Mouse (Mus musculus) limb, embryonic 11.5 days (tissue): ENCODE results near the gene Pwwp2b. TPM values are rescaled to one million over a fixed set of nuclear protein-coding genes. Genes with fewer than 3 reads are reported as not detected.

Experiments used
- ATAC-seq: fragments of 200-750 bp; cut with Nextera tagmentation; 2 replicates; pipeline ENCODE4 v1.8.0; 2017; ENCODE audit warnings: low read depth; ENCODE audit not compliant: insufficient number of reproducible peaks, low FRiP score, low TSS enrichment
- DNase-seq: peaks from one replicate; pipeline ENCODE4 v3.0.0-alpha.2; 2015; ENCODE audit warnings: low spot score
- H3K27ac ChIP-seq: fragments of 300-500 bp; sonication (generic); replicated peaks from 2 replicates; pipeline ENCODE4 v1.5.1; 2014; ENCODE audit warnings: low read depth, mild to moderate bottlenecking, low read length
- H3K27me3 ChIP-seq: fragments of 300-500 bp; sonication (generic); 2 replicates; pipeline ENCODE4 v1.6.1; 2014; ENCODE audit warnings: mild to moderate bottlenecking, low read length, mixed read lengths; ENCODE audit not compliant: control insufficient read depth, insufficient read depth
- H3K36me3 ChIP-seq: fragments of 300-500 bp; sonication (generic); 2 replicates; pipeline ENCODE4 v1.6.1; 2014; ENCODE audit warnings: mild to moderate bottlenecking, low read length, moderate library complexity, mixed read lengths; ENCODE audit not compliant: control insufficient read depth, insufficient read depth
- H3K4me1 ChIP-seq: fragments of 300-500 bp; sonication (generic); 2 replicates; pipeline ENCODE4 v1.6.1; 2014; ENCODE audit warnings: low read length, mixed read lengths; ENCODE audit not compliant: control insufficient read depth, insufficient read depth
- H3K4me2 ChIP-seq: fragments of 300-500 bp; sonication (generic); 2 replicates; pipeline ENCODE4 v1.6.1; 2014; ENCODE audit warnings: low read depth, mild to moderate bottlenecking, moderate library complexity; ENCODE audit not compliant: severe bottlenecking
- H3K4me3 ChIP-seq: fragments of 300-500 bp; sonication (generic); 2 replicates; pipeline ENCODE4 v1.5.1; 2014; ENCODE audit warnings: low read depth, low read length
- H3K9ac ChIP-seq: fragments of 300-500 bp; sonication (generic); 2 replicates; pipeline ENCODE4 v1.6.1; 2014; ENCODE audit warnings: mild to moderate bottlenecking, low read length
- H3K9me3 ChIP-seq: fragments of 300-500 bp; sonication (generic); 2 replicates; pipeline ENCODE4 v1.6.1; 2016; ENCODE audit warnings: low read length; ENCODE audit not compliant: control insufficient read depth
- WGBS: fragments of 180-500 bp; shearing (Covaris S2); extraction: QIAGEN DNeasy Blood & Tissue Kit; methylation state at CpG from one replicate; pipeline ENCODE4 v1.1.7; 2014; 5-methylcytosine and 5-hydroxymethylcytosine counted together
- polyA plus RNA-seq: library from polyadenylated mRNA; unstranded; fragments of >200 nt; fragmentation: Nextera tagmentation; extraction: Ambion mirVana; gene quantifications from 2 replicates; pipeline ENCODE4 v1.2.1, GENCODE M21; 2014

The Pwwp2b gene
- polyA plus RNA-seq, 1 experiment from 2014 or later = 5.7 TPM

DNA sequence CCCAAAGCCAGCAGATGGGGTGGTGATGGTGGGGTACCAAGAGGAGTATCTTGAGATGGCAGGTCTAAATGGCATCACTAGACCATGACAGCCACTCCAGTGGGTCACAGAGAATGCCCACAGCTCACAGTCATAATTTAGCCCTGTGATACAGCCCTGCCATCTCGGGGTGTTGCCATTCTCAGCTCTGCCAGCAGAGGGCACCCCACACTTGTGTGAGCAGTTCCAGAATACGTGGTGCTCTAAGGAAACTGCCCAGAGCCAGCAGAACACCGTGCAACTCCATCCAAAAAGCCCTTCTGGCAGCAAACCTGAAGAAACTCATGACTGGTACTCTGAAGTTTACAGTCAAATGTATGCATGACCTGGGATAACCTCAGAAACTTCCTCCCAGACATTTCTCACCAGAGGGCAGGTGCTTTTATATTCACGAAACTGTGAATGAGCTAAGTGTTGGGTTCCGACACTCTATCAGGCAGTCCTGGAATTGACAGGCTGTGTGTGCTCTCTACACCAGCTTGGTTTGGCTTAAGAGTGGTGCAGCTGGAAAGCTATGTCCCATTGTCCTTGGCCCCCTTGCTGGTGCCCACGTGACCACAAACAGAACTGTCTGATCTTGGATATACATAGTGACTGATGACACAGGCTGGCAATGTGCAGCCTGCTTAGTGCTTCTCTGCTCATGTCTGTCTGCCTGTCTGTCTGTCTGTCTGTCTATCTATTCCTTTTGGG lies 55.2 kb downstream of the Pwwp2b start:
- Histone ChIP-seq H3K27me3 (peaks cover 3% of the 10 kb centered on the region; the same call in 1 of the 2 replicates), H3K4me2 (no peak overlapping the region), H3K9me3 (no peaks in the 10 kb centered on the region), H3K27ac (no peak overlapping the region), H3K4me3 (no peak overlapping the region), H3K36me3 (no peaks in the 10 kb centered on the region), H3K4me1 (no peaks in the 10 kb centered on the region), H3K9ac (no peak overlapping the region)
- WGBS = 41% methylated on average over 6 of the region's 6 CpGs
- ATAC-seq (no peak), DNase-seq (peak; percentile 93)

DNA sequence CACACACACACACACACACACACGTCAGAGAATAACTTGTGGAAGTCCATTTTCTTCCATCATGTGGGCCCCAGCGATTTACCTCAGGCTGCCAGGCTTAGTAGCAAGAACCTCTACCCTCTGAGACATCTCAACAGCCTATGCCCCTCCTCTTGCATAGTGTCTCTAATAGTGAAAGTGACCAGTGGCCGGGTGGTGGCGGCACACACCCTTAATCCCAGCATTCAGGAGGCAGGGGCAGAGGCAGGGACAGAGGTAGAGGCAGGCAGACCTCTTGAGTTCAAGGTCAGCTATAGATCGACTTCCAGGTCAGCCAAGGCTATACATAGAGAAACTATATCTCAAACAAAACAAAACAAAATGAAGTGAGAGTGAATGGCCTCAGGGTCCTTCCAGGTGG lies 56.0 kb downstream of the Pwwp2b start:
- Histone ChIP-seq H3K4me1 (no peaks in the 10 kb centered on the region), H3K4me3 (no peak overlapping the region), H3K9me3 (no peaks in the 10 kb centered on the region), H3K27me3 (peaks cover 3% of the 10 kb centered on the region; the same call in 1 of the 2 replicates), H3K36me3 (no peaks in the 10 kb centered on the region), H3K4me2 (no peak overlapping the region), H3K27ac (no peak overlapping the region), H3K9ac (no peak overlapping the region)
- no peak for DNase-seq
- WGBS = 43% methylated on average over 5 of the region's 5 CpGs
- no peak for ATAC-seq

DNA sequence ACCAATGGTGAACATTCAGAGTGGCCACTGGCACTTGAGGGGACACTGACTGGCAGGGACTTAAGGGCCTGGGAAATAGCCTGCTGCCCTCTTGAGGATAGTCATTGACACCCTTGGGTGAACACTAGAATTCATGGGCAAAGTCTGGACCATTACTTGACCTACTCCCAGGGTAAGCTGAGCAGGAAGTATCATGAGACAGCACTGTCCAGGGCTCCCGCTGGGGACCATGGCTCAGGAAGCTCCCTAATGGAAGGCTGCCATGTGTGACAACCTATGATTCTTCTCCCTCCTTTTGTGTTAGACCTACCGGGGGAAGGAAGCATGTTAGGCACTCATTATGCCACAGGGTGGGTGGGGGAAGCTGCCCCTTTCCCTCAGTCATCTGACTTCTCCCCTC lies 58.8 kb downstream of the Pwwp2b start:
- H3K27ac ChIP-seq = no peak overlapping the region
- H3K4me3 ChIP-seq = no peak overlapping the region
- no peak overlapping the region for H3K9ac ChIP-seq
- H3K4me1 ChIP-seq = 0 out of 2 replicates have a peak, but pooled peaks cover 2% of the 10 kb centered on the region
- WGBS = 72% methylated on average over 2 of the region's 2 CpGs
- H3K4me2 ChIP-seq = no peak overlapping the region
- ATAC-seq (no peak), DNase-seq (no peak)
- peaks cover 3% of the 10 kb centered on the region; the same call in 1 of the 2 replicates for H3K27me3 ChIP-seq
- no peaks in the 10 kb centered on the region for H3K36me3 ChIP-seq
- no peaks in the 10 kb centered on the region for H3K9me3 ChIP-seq

GRCm38 (mm10) chr7:139308140-139308895 lies 60.0 kb downstream of the Pwwp2b start:
- no peaks in the 10 kb centered on the region for H3K36me3 ChIP-seq
- no peak overlapping the region for H3K9ac ChIP-seq
- no peak for ATAC-seq
- H3K27me3 ChIP-seq = peaks cover 3% of the 10 kb centered on the region; the same call in 1 of the 2 replicates
- DNase-seq = no peak
- 78% methylated on average over 8 of the region's 8 CpGs for WGBS
- 0 out of 2 replicates have a peak, but pooled peaks cover 2% of the 10 kb centered on the region for H3K4me1 ChIP-seq
- H3K4me2 ChIP-seq = no peak overlapping the region
- no peak overlapping the region for H3K27ac ChIP-seq
- no peak overlapping the region for H3K4me3 ChIP-seq
- no peaks in the 10 kb centered on the region for H3K9me3 ChIP-seq

DNA sequence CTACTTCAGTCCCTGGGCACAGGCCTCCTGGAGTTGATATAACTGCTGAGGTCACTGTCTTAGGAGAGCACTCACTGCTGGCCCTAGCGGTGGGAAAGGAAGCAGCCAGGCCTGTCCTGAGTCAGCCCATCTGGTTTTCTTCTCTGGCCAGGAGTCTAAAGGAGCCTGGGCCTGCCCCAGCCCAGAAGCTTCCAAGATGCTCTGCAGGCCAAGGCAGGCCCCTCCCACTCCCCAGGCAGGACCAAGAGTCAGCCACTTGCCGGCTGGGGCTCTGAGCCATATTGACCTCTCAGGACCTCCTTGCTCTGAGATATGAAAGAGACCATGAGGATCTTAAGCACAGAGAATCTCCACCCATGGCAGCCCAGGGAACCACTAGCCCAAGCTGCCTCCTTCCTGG lies 60.8 kb downstream of the Pwwp2b start:
- 34% methylated on average over 2 of the region's 2 CpGs for WGBS
- DNase-seq = no peak
- Histone ChIP-seq H3K27ac (no peak overlapping the region), H3K4me1 (0 out of 2 replicates have a peak, but pooled peaks cover 2% of the 10 kb centered on the region), H3K27me3 (peaks cover 3% of the 10 kb centered on the region; the same call in 1 of the 2 replicates), H3K36me3 (no peaks in the 10 kb centered on the region), H3K4me2 (no peak overlapping the region), H3K9ac (no peak overlapping the region), H3K9me3 (no peaks in the 10 kb centered on the region), H3K4me3 (no peak overlapping the region)
- ATAC-seq = no peak

GRCm38 (mm10) chr7:139310487-139310951 lies 62.2 kb downstream of the Pwwp2b start:
- DNase-seq = peak; percentile 42

DNA sequence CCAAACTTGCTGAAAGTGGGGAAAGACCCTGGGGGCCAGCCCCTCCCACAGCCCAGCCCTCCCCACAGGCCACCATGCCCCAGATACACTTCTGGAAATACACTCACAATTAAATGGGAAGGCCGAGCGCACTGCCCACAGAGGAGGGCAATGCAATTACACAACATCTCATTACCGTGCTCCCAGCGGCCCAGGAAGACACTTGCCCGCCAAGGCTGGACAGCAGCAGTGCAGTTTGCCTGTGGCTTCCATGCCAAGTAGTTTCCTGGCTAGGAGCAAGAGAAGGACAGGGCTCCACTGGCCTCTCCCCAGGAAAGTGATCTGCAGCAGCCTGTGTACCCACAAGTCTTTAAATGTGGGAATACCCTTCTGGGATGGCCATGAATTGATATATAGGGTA lies 64.4 kb downstream of the Pwwp2b start:
- Histone ChIP-seq H3K9ac (no peak overlapping the region), H3K27ac (no peak overlapping the region)
- DNase-seq = no peak

More at GRCm38 (mm10) chr7:139310487-139310951, 62.2 kb downstream of the Pwwp2b start:
- peaks cover 3% of the 10 kb centered on the region; the same call in 1 of the 2 replicates for H3K27me3 ChIP-seq
- WGBS = 53% methylated on average over 6 of the region's 6 CpGs
- no peaks in the 10 kb centered on the region for H3K36me3 ChIP-seq
- 0 out of 2 replicates have a peak, but pooled peaks have one; percentile 18 for ATAC-seq
- no peak overlapping the region for H3K4me3 ChIP-seq
- 0 out of 2 replicates have a peak, but pooled peaks cover 2% of the 10 kb centered on the region for H3K4me1 ChIP-seq
- H3K9me3 ChIP-seq = no peaks in the 10 kb centered on the region
- H3K27ac ChIP-seq = no peak overlapping the region
- no peak overlapping the region for H3K4me2 ChIP-seq
- no peak overlapping the region for H3K9ac ChIP-seq

GRCm38 (mm10) chr7:139313413-139313812 lies 65.1 kb downstream of the Pwwp2b start:
- no peaks in the 10 kb centered on the region for H3K36me3 ChIP-seq
- H3K9ac ChIP-seq = no peak overlapping the region
- 0 out of 2 replicates have a peak, but pooled peaks cover 2% of the 10 kb centered on the region for H3K4me1 ChIP-seq
- DNase-seq (no peak), ATAC-seq (no peak)
- H3K27ac ChIP-seq = no peak overlapping the region
- H3K4me3 ChIP-seq = no peak overlapping the region
- no peak overlapping the region for H3K4me2 ChIP-seq
- H3K27me3 ChIP-seq = no peaks in the 10 kb centered on the region
- H3K9me3 ChIP-seq = no peaks in the 10 kb centered on the region
- 81% methylated on average over 5 of the region's 5 CpGs for WGBS

More for the DNA sequence above, 64.4 kb downstream of the Pwwp2b start:
- WGBS = 68% methylated on average over 5 of the region's 5 CpGs
- ATAC-seq = no peak
- Histone ChIP-seq H3K4me1 (0 out of 2 replicates have a peak, but pooled peaks cover 2% of the 10 kb centered on the region), H3K4me3 (no peak overlapping the region), H3K36me3 (no peaks in the 10 kb centered on the region), H3K27me3 (no peaks in the 10 kb centered on the region), H3K9me3 (no peaks in the 10 kb centered on the region), H3K4me2 (no peak overlapping the region)
